In the genomic region with DNA sequence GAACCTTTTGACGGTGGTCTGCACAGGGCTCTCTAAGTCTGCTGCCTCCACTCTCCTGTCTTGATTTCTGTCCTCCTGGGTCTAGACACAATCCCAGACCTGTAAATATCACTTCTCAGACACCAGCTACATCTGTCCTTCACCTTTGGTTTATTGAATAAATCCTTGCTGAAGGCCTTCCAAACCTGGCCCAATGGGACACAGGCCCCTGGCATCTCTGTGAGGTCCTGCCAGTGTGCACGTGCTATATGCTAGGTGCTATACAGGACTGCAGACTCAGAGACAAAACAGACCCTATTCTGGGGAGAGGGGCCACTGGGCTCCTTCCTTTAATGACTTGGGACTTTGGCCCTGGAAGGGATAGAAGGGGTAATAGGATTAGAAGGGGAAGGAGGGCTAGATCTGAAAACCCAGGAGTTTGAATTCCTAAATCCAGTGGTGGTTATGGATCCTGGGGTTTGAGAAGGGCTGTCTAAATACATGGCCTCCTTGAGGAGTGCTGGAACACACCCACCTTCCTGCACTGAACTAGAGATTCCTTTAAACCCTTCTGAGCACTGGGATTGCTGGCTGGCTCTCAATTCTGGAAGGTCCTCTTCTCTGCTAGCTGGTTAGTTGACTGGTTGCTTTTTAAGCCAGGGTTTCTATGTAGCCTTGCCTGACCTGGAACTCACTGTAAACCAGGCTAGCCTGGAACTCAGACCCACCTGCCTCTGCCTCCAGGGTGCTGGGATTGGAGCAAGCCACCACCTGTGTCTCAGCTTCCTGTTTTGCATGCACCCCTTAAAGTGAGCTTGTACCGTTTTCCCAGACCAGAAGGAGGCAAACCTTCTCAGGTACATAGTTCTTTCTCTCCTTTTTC, we compare ENCODE assay signal across 8 mouse cellular contexts. TPM values are rescaled to one million over a fixed set of nuclear protein-coding genes. Genes with fewer than 3 reads are reported as not detected.
DNase-seq lines count a peak whose midpoint lies in the region; ATAC-seq and TF ChIP-seq lines count a peak whose summit lies in the region.

No protein-coding gene starts in this region.

- DNase-seq in adrenal gland, adult 2 months, result peak; percentile 44
- DNase-seq in adrenal gland, postnatal 14 days, result no peak
- DNase-seq in lung, embryonic 14.5 days, result peak; percentile 24
- DNase-seq in lung, postnatal 36 days, result no peak
- no peak for DNase-seq in stomach, postnatal 0 days (ENCODE audit: low spot score)
- DNase-seq in cerebellum, adult 8-10 months, result no peak
- no peak for DNase-seq in gastrocnemius, adult 18-20 months (ENCODE audit: low spot score)

- H3K9ac ChIP-seq in lung, embryonic 14.5 days, result no peak overlapping the region
- no peak overlapping the region for H3K9ac ChIP-seq in kidney, embryonic 15.5 days
- peak overlapping the region; percentile 5; the same call in 1 of the 2 replicates for H3K9ac ChIP-seq in stomach, postnatal 0 days (ENCODE audit: low read length)

- H3K4me2 ChIP-seq in lung, embryonic 14.5 days, result no peak overlapping the region
- H3K4me2 ChIP-seq in kidney, embryonic 15.5 days, result no peak overlapping the region
- H3K4me2 ChIP-seq in stomach, postnatal 0 days (replicated peaks; ENCODE audit: low read depth), result no peak overlapping the region

- TF ChIP-seq EP300 in stomach, postnatal 0 days (optimal IDR thresholded peaks at IDR 0.05), result no peak

- H3K27ac ChIP-seq in lung, embryonic 14.5 days (ENCODE audit: low read depth), result peak overlapping the region; percentile 61; the same call in 1 of the 2 replicates
- peak overlapping the region; percentile 90 for H3K27ac ChIP-seq in kidney, embryonic 15.5 days
- peak overlapping the region; percentile 56 for H3K27ac ChIP-seq in stomach, postnatal 0 days (replicated peaks)

- peaks cover 53% of the 10 kb centered on the region for H3K36me3 ChIP-seq in lung, embryonic 14.5 days (ENCODE audit: insufficient read depth)
- peaks cover 57% of the 10 kb centered on the region for H3K36me3 ChIP-seq in kidney, embryonic 15.5 days
- H3K36me3 ChIP-seq in stomach, postnatal 0 days (ENCODE audit: control insufficient read depth, insufficient read depth, low read length), result peaks cover 28% of the 10 kb centered on the region

- ATAC-seq in lung, embryonic 14.5 days (ENCODE audit: insufficient read depth), result no peak
- ATAC-seq in kidney, embryonic 15.5 days (replicated peaks; ENCODE audit: low FRiP score), result no peak
- ATAC-seq in stomach, postnatal 0 days (ENCODE audit: low FRiP score, low TSS enrichment), result no peak

- H3K9me3 ChIP-seq in lung, embryonic 14.5 days (ENCODE audit: low read depth, low read length), result no peaks in the 10 kb centered on the region
- no peaks in the 10 kb centered on the region for H3K9me3 ChIP-seq in kidney, embryonic 15.5 days (replicated peaks)
- no peaks in the 10 kb centered on the region for H3K9me3 ChIP-seq in stomach, postnatal 0 days (ENCODE audit: control insufficient read depth, low read length)

- peaks cover 24% of the 10 kb centered on the region for H3K4me1 ChIP-seq in lung, embryonic 14.5 days (ENCODE audit: insufficient read depth)
- H3K4me1 ChIP-seq in kidney, embryonic 15.5 days, result peaks cover 65% of the 10 kb centered on the region
- peaks cover 6% of the 10 kb centered on the region for H3K4me1 ChIP-seq in stomach, postnatal 0 days (replicated peaks; ENCODE audit: control insufficient read depth, insufficient read depth)

- H3K4me3 ChIP-seq in lung, embryonic 14.5 days (ENCODE audit: low read depth, low read length), result no peak overlapping the region
- no peak overlapping the region for H3K4me3 ChIP-seq in kidney, embryonic 15.5 days (replicated peaks)
- H3K4me3 ChIP-seq in stomach, postnatal 0 days (ENCODE audit: low read depth, low read length), result no peak overlapping the region

- no peak for TF ChIP-seq CTCF in lung, embryonic 14.5 days (IDR thresholded peaks at IDR 0.05; ENCODE audit: low read depth)
- no peak for TF ChIP-seq CTCF in stomach, postnatal 0 days (IDR thresholded peaks at IDR 0.05; ENCODE audit: low read depth)

- 54% methylated on average over 3 of the region's 3 CpGs for WGBS in lung, embryonic 14.5 days
- WGBS in kidney, embryonic 15.5 days, result 57% methylated on average over 3 of the region's 3 CpGs
- 52% methylated on average over 3 of the region's 3 CpGs for WGBS in stomach, postnatal 0 days

- no peaks in the 10 kb centered on the region for H3K27me3 ChIP-seq in lung, embryonic 14.5 days (ENCODE audit: insufficient read depth, low read length)
- no peaks in the 10 kb centered on the region for H3K27me3 ChIP-seq in kidney, embryonic 15.5 days
- H3K27me3 ChIP-seq in stomach, postnatal 0 days (ENCODE audit: control insufficient read depth, insufficient read depth, low read length), result no peaks in the 10 kb centered on the region

RNA-seq across cellular contexts. Expression of gene Trim8, which starts 15.4 kb away (rescaled TPM):
- 10 to 100 TPM; 38.0 to 66.4 TPM for total RNA-seq in adrenal gland, adult 2 months (2021)
- polyA plus RNA-seq in adrenal gland, adult 2 months (2012; rRNA removed), result 66.1 and 78.8 TPM in 2 replicates
- 39.3 and 44.9 TPM in 2 replicates for total RNA-seq in adrenal gland, postnatal 14 days (2021)
- polyA plus RNA-seq in lung, embryonic 14.5 days (2014; fragmentation: Nextera tagmentation; extraction: Ambion mirVana), result 28.3 and 31.0 TPM in 2 replicates
- polyA plus RNA-seq in kidney, embryonic 15.5 days (2015; fragmentation: Nextera tagmentation; extraction: Ambion mirVana), result 24.6 and 28.7 TPM in 2 replicates
- 15.1 and 16.4 TPM in 2 replicates for polyA plus RNA-seq in stomach, postnatal 0 days (2015; fragmentation: Nextera tagmentation; extraction: Ambion mirVana)
- 10 to 100 TPM; 17.6 to 22.5 TPM for total RNA-seq in gastrocnemius, adult 18-20 months (2021)

RNA-seq across cellular contexts. Expression of gene Arl3, which starts 56.1 kb away (rescaled TPM):
- total RNA-seq in adrenal gland, adult 2 months (2021), result 10 to 100 TPM; 51.6 to 75.1 TPM
- polyA plus RNA-seq in adrenal gland, adult 2 months (2012; rRNA removed), result 11.7 and 12.2 TPM in 2 replicates
- 57.0 and 60.7 TPM in 2 replicates for total RNA-seq in adrenal gland, postnatal 14 days (2021)
- polyA plus RNA-seq in lung, embryonic 14.5 days (2014; fragmentation: Nextera tagmentation; extraction: Ambion mirVana), result 78.6 and 85.4 TPM in 2 replicates
- polyA plus RNA-seq in kidney, embryonic 15.5 days (2015; fragmentation: Nextera tagmentation; extraction: Ambion mirVana), result 143 and 145 TPM in 2 replicates
- polyA plus RNA-seq in stomach, postnatal 0 days (2015; fragmentation: Nextera tagmentation; extraction: Ambion mirVana), result 39.6 and 41.6 TPM in 2 replicates
- 10 to 100 TPM; 79.9 to 86.2 TPM for total RNA-seq in gastrocnemius, adult 18-20 months (2021)

RNA-seq across cellular contexts. Expression of gene Sfxn2, which starts 56.3 kb away (rescaled TPM):
- 10 to 100 TPM in 1 of 2 experiments, 1 to 10 TPM in 1; 7.7 to 12.7 TPM for total RNA-seq in adrenal gland, adult 2 months (2021)
- polyA plus RNA-seq in adrenal gland, adult 2 months (2012; rRNA removed), result 3.7 and 4.6 TPM in 2 replicates
- total RNA-seq in adrenal gland, postnatal 14 days (2021), result 11.5 and 12.7 TPM in 2 replicates
- polyA plus RNA-seq in lung, embryonic 14.5 days (2014; fragmentation: Nextera tagmentation; extraction: Ambion mirVana), result 22.2 and 24.9 TPM in 2 replicates
- polyA plus RNA-seq in kidney, embryonic 15.5 days (2015; fragmentation: Nextera tagmentation; extraction: Ambion mirVana), result 32.9 and 33.0 TPM in 2 replicates
- 9.4 and 10.0 TPM in 2 replicates for polyA plus RNA-seq in stomach, postnatal 0 days (2015; fragmentation: Nextera tagmentation; extraction: Ambion mirVana)
- 1 to 10 TPM; 2.2 to 3.8 TPM for total RNA-seq in gastrocnemius, adult 18-20 months (2021)

Comparison
In these comparisons a context has a peak if more than half of its experiments do, and no peak if none do; other contexts are left out.
1. DNase-seq: peak in adrenal gland, adult 2 months (single experiment) and lung, embryonic 14.5 days (single experiment); none in adrenal gland, postnatal 14 days (single experiment), lung, postnatal 36 days (single experiment), stomach, postnatal 0 days (single experiment), cerebellum, adult 8-10 months (single experiment) and gastrocnemius, adult 18-20 months (single experiment).
2. Peak in every context shown above with its lines, with median percentiles within 50 percentile points of each other: H3K27ac ChIP-seq.